Mouse (Mus musculus): Measurements from ENCODE around the gene Ucp1.

DNA sequence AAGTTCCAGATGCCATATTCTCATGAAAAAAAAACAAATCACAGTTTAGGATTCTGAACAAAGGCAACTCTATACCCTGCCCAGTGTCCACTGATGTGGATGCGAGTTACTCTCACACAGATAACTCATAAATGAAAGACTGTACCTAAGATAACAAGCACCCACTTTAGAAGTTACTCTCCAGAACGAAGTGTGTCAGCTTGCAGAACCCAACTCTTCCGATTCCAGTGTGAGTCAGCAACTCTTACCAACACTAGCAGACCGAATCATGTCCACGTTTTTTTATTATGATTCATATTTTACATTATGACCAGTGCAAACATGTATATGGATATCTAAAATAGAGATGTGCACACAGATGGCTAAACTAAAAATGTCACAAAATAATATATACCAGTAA lies 37.7 kb downstream of the Ucp1 start:
- TF ChIP-seq CTCF (IDR thresholded peaks at IDR 0.05; ENCODE audit: low read depth) (no peak), EP300 (IDR thresholded peaks at IDR 0.05; ENCODE audit: low read depth) (no peak)

Measured in liver, embryonic 14.5 days (tissue).